Comparison of ENCODE assay signal across 24 mouse cellular contexts in genomic region chr9:74935289-74935688, GRCm38 (mm10). TPM values are rescaled to one million over a fixed set of nuclear protein-coding genes. Genes with fewer than 3 reads are reported as not detected.
A peak's percentile ranks its signal among the peaks of the same experiment; 100 is the strongest.
DNase-seq lines count a peak whose midpoint lies in the region; ATAC-seq lines count a peak whose summit lies in the region.
"Had no signal": no experiment of that assay in that cellular context is flagged by ENCODE, and none has a peak within 500 bp of the region (broad histone marks: within the 10 kb centered on the region; RNA-seq: fewer than 3 reads in every experiment).

No protein-coding gene starts in this region.

- no peak overlapping the region for H3K27ac ChIP-seq in midbrain, embryonic 16.5 days (ENCODE audit: low read length)
- H3K27ac ChIP-seq: embryonic facial prominence, embryonic 12.5 days; forebrain, embryonic 15.5 days; kidney, postnatal 0 days; liver, embryonic 13.5 days; midbrain, embryonic 10.5 days; neural tube, embryonic 13.5 days had no signal

- H3K9me3 ChIP-seq in midbrain, embryonic 16.5 days (replicated peaks; ENCODE audit: control insufficient read depth, low read length, poor library complexity, severe bottlenecking): no peaks in the 10 kb centered on the region
- H3K9me3 ChIP-seq: embryonic facial prominence, embryonic 12.5 days; forebrain, embryonic 15.5 days; liver, embryonic 13.5 days; midbrain, embryonic 10.5 days; neural tube, embryonic 13.5 days had no signal

- H3K36me3 ChIP-seq in midbrain, embryonic 16.5 days (ENCODE audit: control insufficient read depth, insufficient read depth, low read length): no peaks in the 10 kb centered on the region
- H3K36me3 ChIP-seq: embryonic facial prominence, embryonic 12.5 days; forebrain, embryonic 15.5 days; liver, embryonic 13.5 days; midbrain, embryonic 10.5 days; neural tube, embryonic 13.5 days had no signal

- 88% methylated on average over 3 of the region's 3 CpGs for WGBS in midbrain, embryonic 16.5 days

- H3K9ac ChIP-seq in midbrain, embryonic 16.5 days (ENCODE audit: low read depth, low read length): no peak overlapping the region
- H3K9ac ChIP-seq: embryonic facial prominence, embryonic 12.5 days; forebrain, embryonic 15.5 days; liver, embryonic 13.5 days; neural tube, embryonic 13.5 days had no signal

- H3K4me2 ChIP-seq in midbrain, embryonic 16.5 days (ENCODE audit: low read length): no peak overlapping the region
- H3K4me2 ChIP-seq: embryonic facial prominence, embryonic 12.5 days; forebrain, embryonic 15.5 days; liver, embryonic 13.5 days; neural tube, embryonic 13.5 days had no signal

- H3K4me3 ChIP-seq in midbrain, embryonic 16.5 days (ENCODE audit: low read depth, low read length): no peak overlapping the region
- H3K4me3 ChIP-seq: embryonic facial prominence, embryonic 12.5 days; forebrain, embryonic 15.5 days; liver, embryonic 13.5 days; midbrain, embryonic 10.5 days; neural tube, embryonic 13.5 days had no signal

- intact Hi-C loops in heart, postnatal 25 days (cut with DNase I): no loop called here

- H3K27me3 ChIP-seq in midbrain, embryonic 16.5 days (ENCODE audit: control insufficient read depth, insufficient read depth, low read depth, low read length): no peaks in the 10 kb centered on the region
- H3K27me3 ChIP-seq: embryonic facial prominence, embryonic 12.5 days; forebrain, embryonic 15.5 days; liver, embryonic 13.5 days; neural tube, embryonic 13.5 days had no signal

- peak; percentile 68 for ATAC-seq in common myeloid progenitor, adult 5-6 weeks (replicated peaks; ENCODE audit: low read depth, poor library complexity, severe bottlenecking)
- ATAC-seq in monocyte, adult 5-6 weeks (replicated peaks; ENCODE audit: insufficient number of reproducible peaks, low FRiP score, low TSS enrichment, poor library complexity, severe bottlenecking): peak; percentile 54
- no peak for ATAC-seq in midbrain, embryonic 16.5 days
- ATAC-seq: forebrain, embryonic 15.5 days; hindbrain, embryonic 16.5 days; lung, postnatal 0 days had no signal

- H3K4me1 ChIP-seq in midbrain, embryonic 16.5 days (ENCODE audit: control insufficient read depth, insufficient read depth, low read length): no peaks in the 10 kb centered on the region
- H3K4me1 ChIP-seq: embryonic facial prominence, embryonic 12.5 days; forebrain, embryonic 15.5 days; liver, embryonic 13.5 days; midbrain, embryonic 10.5 days; neural tube, embryonic 13.5 days had no signal

- peak; percentile 67 for DNase-seq in A20 (ENCODE audit: low read depth, low spot score)
- peak; percentile 16 to 27 for DNase-seq in B cell, adult 2 months
- DNase-seq in heart, postnatal 25 days (ENCODE audit: low spot score): no peak
- no peak for DNase-seq in embryo, embryonic 9.5 days (ENCODE audit: extremely low spot score)
- DNase-seq: adrenal gland, postnatal 25 days; cerebellum, adult 8-10 months; cerebellum, postnatal 25 days; heart, postnatal 14 days; kidney, adult 8-10 months; left cerebral cortex, postnatal 4 days; liver, embryonic 13.5 days; lung, adult 18-20 months; lung, postnatal 4 days; thymus, postnatal 4 days had no signal

RNA-seq across cellular contexts. Expression of gene Fam214a, which starts 17.4 kb away (rescaled TPM):
- total RNA-seq in common myeloid progenitor, adult 5-6 weeks (2017): 11.4 and 14.6 TPM in 2 replicates
- total RNA-seq in monocyte, adult 5-6 weeks (2017): 35.8 to 79.7 TPM (median 43.8 TPM) in 3 replicates
- 22.7 and 25.3 TPM in 2 replicates for polyA plus RNA-seq in midbrain, embryonic 16.5 days (2015; fragmentation: Nextera tagmentation; extraction: Ambion mirVana)
- total RNA-seq in heart, postnatal 25 days (2021): 10 to 100 TPM; 25.2 to 28.8 TPM

Comparison
In these comparisons a context has a peak if more than half of its experiments do, and no peak if none do; other contexts are left out.
1. DNase-seq: peak in A20 (single experiment) and B cell, adult 2 months (2 of 2); none in heart, postnatal 25 days (single experiment) and embryo, embryonic 9.5 days (single experiment).